Mouse (Mus musculus): ENCODE data around the gene Txndc17. TPM values are rescaled to one million over a fixed set of nuclear protein-coding genes. Genes with fewer than 3 reads are reported as not detected.

Txndc17 gene
- polyA plus RNA-seq, 2 experiments = 133 to 239 TPM

GRCm38 (mm10) chr11:72217116-72217515 lies 9.8 kb downstream of the Txndc17 start:
- 87% methylated on average over 5 of the region's 5 CpGs for WGBS
- Histone ChIP-seq H3K4me1 (ENCODE audit: control insufficient read depth, insufficient read depth, low read length) (peaks cover 4% of the 10 kb centered on the region; the same call in 1 of the 2 replicates), H3K9ac (ENCODE audit: low read depth, low read length, severe bottlenecking) (no peak overlapping the region), H3K4me3 (replicated peaks; ENCODE audit: low read length) (no peak overlapping the region), H3K4me2 (replicated peaks; ENCODE audit: low read depth, low read length, severe bottlenecking) (no peak overlapping the region), H3K36me3 (ENCODE audit: control insufficient read depth, insufficient read depth, low read length) (peaks cover 9% of the 10 kb centered on the region), H3K27me3 (ENCODE audit: control insufficient read depth, insufficient read depth, low read length) (no peaks in the 10 kb centered on the region), H3K9me3 (ENCODE audit: control insufficient read depth, low read length) (no peaks in the 10 kb centered on the region), H3K27ac (replicated peaks; ENCODE audit: low read depth, low read length) (no peak overlapping the region)
- ATAC-seq (ENCODE audit: low FRiP score, low read depth) (no peak), DNase-seq (ENCODE audit: low spot score) (no peak)
- TF ChIP-seq POLR2A (IDR thresholded peaks at IDR 0.05; ENCODE audit: borderline replicate concordance, extremely low read depth, insufficient read depth, insufficient read length) = no peak

GRCm38 (mm10) chr11:72221278-72221677 lies 13.9 kb downstream of the Txndc17 start:
- 17% methylated on average over 6 of the region's 6 CpGs for WGBS
- Histone ChIP-seq H3K4me1 (ENCODE audit: control insufficient read depth, insufficient read depth, low read length) (no peaks in the 10 kb centered on the region), H3K4me2 (replicated peaks; ENCODE audit: low read depth, low read length, severe bottlenecking) (no peak overlapping the region), H3K36me3 (ENCODE audit: control insufficient read depth, insufficient read depth, low read length) (no peaks in the 10 kb centered on the region; the same call in 1 of the 2 replicates), H3K9ac (ENCODE audit: low read depth, low read length, severe bottlenecking) (no peak overlapping the region), H3K27me3 (ENCODE audit: control insufficient read depth, insufficient read depth, low read length) (no peaks in the 10 kb centered on the region), H3K27ac (replicated peaks; ENCODE audit: low read depth, low read length) (no peak overlapping the region), H3K4me3 (replicated peaks; ENCODE audit: low read length) (no peak overlapping the region), H3K9me3 (ENCODE audit: control insufficient read depth, low read length) (no peaks in the 10 kb centered on the region)
- DNase-seq (ENCODE audit: low spot score) = peak; percentile 85
- TF ChIP-seq POLR2A (IDR thresholded peaks at IDR 0.05; ENCODE audit: borderline replicate concordance, extremely low read depth, insufficient read depth, insufficient read length) = no peak
- ATAC-seq (ENCODE audit: low FRiP score, low read depth) = no peak

GRCm38 (mm10) chr11:72223414-72223813 lies 16.1 kb downstream of the Txndc17 start:
- Histone ChIP-seq H3K9me3 (ENCODE audit: control insufficient read depth, low read length) (no peaks in the 10 kb centered on the region), H3K4me3 (replicated peaks; ENCODE audit: low read length) (no peak overlapping the region), H3K27ac (replicated peaks; ENCODE audit: low read depth, low read length) (no peak overlapping the region), H3K27me3 (ENCODE audit: control insufficient read depth, insufficient read depth, low read length) (no peaks in the 10 kb centered on the region), H3K4me2 (replicated peaks; ENCODE audit: low read depth, low read length, severe bottlenecking) (no peak overlapping the region), H3K9ac (ENCODE audit: low read depth, low read length, severe bottlenecking) (no peak overlapping the region), H3K4me1 (ENCODE audit: control insufficient read depth, insufficient read depth, low read length) (no peaks in the 10 kb centered on the region), H3K36me3 (ENCODE audit: control insufficient read depth, insufficient read depth, low read length) (no peaks in the 10 kb centered on the region)
- WGBS = 80% methylated on average over 4 of the region's 4 CpGs
- no peak for TF ChIP-seq POLR2A (IDR thresholded peaks at IDR 0.05; ENCODE audit: borderline replicate concordance, extremely low read depth, insufficient read depth, insufficient read length)
- no peak for DNase-seq (ENCODE audit: low spot score)
- ATAC-seq (ENCODE audit: low FRiP score, low read depth) = no peak

- peak; percentile 53; the same call in 1 of the 2 replicates for ATAC-seq (ENCODE audit: low FRiP score, low read depth)
- Histone ChIP-seq H3K36me3 (ENCODE audit: control insufficient read depth, insufficient read depth, low read length) (no peaks in the 10 kb centered on the region), H3K4me2 (replicated peaks; ENCODE audit: low read depth, low read length, severe bottlenecking) (no peak overlapping the region), H3K9me3 (ENCODE audit: control insufficient read depth, low read length) (no peaks in the 10 kb centered on the region), H3K4me3 (replicated peaks; ENCODE audit: low read length) (no peak overlapping the region), H3K27me3 (ENCODE audit: control insufficient read depth, insufficient read depth, low read length) (no peaks in the 10 kb centered on the region), H3K9ac (ENCODE audit: low read depth, low read length, severe bottlenecking) (no peak overlapping the region), H3K4me1 (ENCODE audit: control insufficient read depth, insufficient read depth, low read length) (no peaks in the 10 kb centered on the region), H3K27ac (replicated peaks; ENCODE audit: low read depth, low read length) (no peak overlapping the region)
- WGBS = 16% methylated on average over 5 of the region's 5 CpGs
- DNase-seq (ENCODE audit: low spot score) = peak; percentile 43
- TF ChIP-seq POLR2A (IDR thresholded peaks at IDR 0.05; ENCODE audit: borderline replicate concordance, extremely low read depth, insufficient read depth, insufficient read length) = no peak
Observed at GRCm38 (mm10) chr11:72224865-72225264, 17.5 kb downstream of the Txndc17 start.

- H3K4me3 ChIP-seq (replicated peaks; ENCODE audit: low read length) = no peak overlapping the region
- no peaks in the 10 kb centered on the region for H3K27me3 ChIP-seq (ENCODE audit: control insufficient read depth, insufficient read depth, low read length)
- no peak overlapping the region for H3K27ac ChIP-seq (replicated peaks; ENCODE audit: low read depth, low read length)
- H3K9me3 ChIP-seq (ENCODE audit: control insufficient read depth, low read length) = no peaks in the 10 kb centered on the region
- 76% methylated on average over 10 of the region's 10 CpGs for WGBS
- no peak for TF ChIP-seq POLR2A (IDR thresholded peaks at IDR 0.05; ENCODE audit: borderline replicate concordance, extremely low read depth, insufficient read depth, insufficient read length)
- H3K9ac ChIP-seq (ENCODE audit: low read depth, low read length, severe bottlenecking) = no peak overlapping the region
- no peak overlapping the region for H3K4me2 ChIP-seq (replicated peaks; ENCODE audit: low read depth, low read length, severe bottlenecking)
- H3K36me3 ChIP-seq (ENCODE audit: control insufficient read depth, insufficient read depth, low read length) = no peaks in the 10 kb centered on the region
- H3K4me1 ChIP-seq (ENCODE audit: control insufficient read depth, insufficient read depth, low read length) = no peaks in the 10 kb centered on the region
- ATAC-seq (ENCODE audit: low FRiP score, low read depth) (no peak), DNase-seq (ENCODE audit: low spot score) (no peak)
Observed at GRCm38 (mm10) chr11:72226020-72226791, 18.9 kb downstream of the Txndc17 start.
